In genomic region chr10:34418204-34418756, GRCm38 (mm10) we compare ENCODE assay signal across 8 mouse cellular contexts. TPM values are rescaled to one million over a fixed set of nuclear protein-coding genes. Genes with fewer than 3 reads are reported as not detected.
DNase-seq lines count a peak whose midpoint lies in the region; ATAC-seq lines count a peak whose summit lies in the region.

Gene Nt5dc1 (minus strand): TSS chr10:34418552.

- H3K9me3 ChIP-seq in forebrain, embryonic 14.5 days (replicated peaks; ENCODE audit: control insufficient read depth, low read length): no peaks in the 10 kb centered on the region
- no peaks in the 10 kb centered on the region for H3K9me3 ChIP-seq in neural tube, embryonic 15.5 days (replicated peaks)

- peak within 1 kb of the TSS; percentile 50 for H3K4me2 ChIP-seq in forebrain, embryonic 14.5 days (ENCODE audit: low read length)
- H3K4me2 ChIP-seq in neural tube, embryonic 15.5 days: peak within 1 kb of the TSS; percentile 66

- peak; percentile 99 for ATAC-seq in forebrain, embryonic 14.5 days
- peak; percentile 99 for ATAC-seq in neural tube, embryonic 15.5 days (ENCODE audit: low FRiP score)

- no peaks in the 10 kb centered on the region for H3K36me3 ChIP-seq in forebrain, embryonic 14.5 days (ENCODE audit: control insufficient read depth, insufficient read depth, low read length)
- H3K36me3 ChIP-seq in neural tube, embryonic 15.5 days: no peaks in the 10 kb centered on the region

- WGBS in forebrain, embryonic 14.5 days: under 1% methylated on average over 48 of the region's 49 CpGs
- under 1% methylated on average over 49 of the region's 49 CpGs for WGBS in neural tube, embryonic 15.5 days

- DNase-seq in ES-CJ7 (ENCODE audit: low read depth, low spot score): peak; percentile 96
- peak; percentile 90 for DNase-seq in cerebellum, adult 11 months
- DNase-seq in forebrain, embryonic 14.5 days (ENCODE audit: low spot score): peak; percentile 92
- DNase-seq in heart, postnatal 14 days: peak; percentile 94 to 96
- peak; percentile 91 for DNase-seq in layer of hippocampus, adult 11-12 months (ENCODE audit: low spot score)
- DNase-seq in lung, adult 18-20 months: peak; percentile 92 to 94
- DNase-seq in testis, postnatal 14 days (ENCODE audit: low spot score): peak; percentile 91

- peak within 1 kb of the TSS; percentile 41 for H3K4me3 ChIP-seq in forebrain, embryonic 14.5 days (ENCODE audit: low read depth, low read length)
- peak within 1 kb of the TSS; percentile 57 for H3K4me3 ChIP-seq in neural tube, embryonic 15.5 days (replicated peaks)

- H3K4me1 ChIP-seq in forebrain, embryonic 14.5 days (ENCODE audit: control insufficient read depth, insufficient read depth, low read length): peaks cover 2% of the 10 kb centered on the region; the same call in 1 of the 2 replicates
- no peaks in the 10 kb centered on the region for H3K4me1 ChIP-seq in neural tube, embryonic 15.5 days

- H3K27ac ChIP-seq in forebrain, embryonic 14.5 days (ENCODE audit: low read depth, low read length): no peak within 1 kb of the TSS; the same call in 1 of the 2 replicates
- H3K27ac ChIP-seq in neural tube, embryonic 15.5 days (replicated peaks): peak within 1 kb of the TSS; percentile 61; the same call in 1 of the 2 replicates

- H3K27me3 ChIP-seq in forebrain, embryonic 14.5 days (replicated peaks; ENCODE audit: control insufficient read depth, insufficient read depth, low read length): no peaks in the 10 kb centered on the region
- no peaks in the 10 kb centered on the region for H3K27me3 ChIP-seq in neural tube, embryonic 15.5 days (replicated peaks)

- intact Hi-C loops in heart, postnatal 14 days (cut with DNase I): no loop called here

- peak within 1 kb of the TSS; percentile 55 for H3K9ac ChIP-seq in forebrain, embryonic 14.5 days (ENCODE audit: low read length)
- peak within 1 kb of the TSS; percentile 53 for H3K9ac ChIP-seq in neural tube, embryonic 15.5 days (replicated peaks)

RNA-seq across cellular contexts. Expression of gene Nt5dc1, which starts in this region (rescaled TPM):
- 2.0 and 3.6 TPM in 2 replicates for polyA plus RNA-seq in forebrain, embryonic 14.5 days (2014; fragmentation: Nextera tagmentation; extraction: Ambion mirVana)
- 10 to 100 TPM in 1 of 2 experiments, 1 to 10 TPM in 1; 9.8 to 14.3 TPM for total RNA-seq in heart, postnatal 14 days (2021)
- 2.0 and 4.8 TPM in 2 replicates for polyA plus RNA-seq in neural tube, embryonic 15.5 days (2015; fragmentation: Nextera tagmentation; extraction: Ambion mirVana)
